Mouse (Mus musculus) CD4-positive, CD25-positive, alpha-beta regulatory T cell, adult 4 months (primary cell): ENCODE data around the gene Fuca1. TPM values are rescaled to one million over a fixed set of nuclear protein-coding genes. Genes with fewer than 3 reads are reported as not detected.
A peak's percentile ranks its signal among the peaks of the same experiment; 100 is the strongest.
"Not testable (repeated sequence)": the region's sequence is repeated elsewhere in the genome, so short reads cannot be mapped to it uniquely, and the experiment has no call there.

Experiments
- ATAC-seq: one replicate; pipeline ENCODE4 v1.8.0; 2017
- polyA plus RNA-seq, 2 experiments: library from polyadenylated mRNA; unstranded; fragments of 100-300 nt; shearing (Covaris generic); gene quantifications; one replicate each; pipeline ENCODE4 v1.2.1; 2017

Fuca1 gene
- polyA plus RNA-seq, 2 experiments from 2014 or later, result 83.9 to 95.9 TPM

- ATAC-seq, result no peak
These were observed 37.8 kb downstream of the Fuca1 start for GRCm38 (mm10) chr4:135958354-135958753.

DNA sequence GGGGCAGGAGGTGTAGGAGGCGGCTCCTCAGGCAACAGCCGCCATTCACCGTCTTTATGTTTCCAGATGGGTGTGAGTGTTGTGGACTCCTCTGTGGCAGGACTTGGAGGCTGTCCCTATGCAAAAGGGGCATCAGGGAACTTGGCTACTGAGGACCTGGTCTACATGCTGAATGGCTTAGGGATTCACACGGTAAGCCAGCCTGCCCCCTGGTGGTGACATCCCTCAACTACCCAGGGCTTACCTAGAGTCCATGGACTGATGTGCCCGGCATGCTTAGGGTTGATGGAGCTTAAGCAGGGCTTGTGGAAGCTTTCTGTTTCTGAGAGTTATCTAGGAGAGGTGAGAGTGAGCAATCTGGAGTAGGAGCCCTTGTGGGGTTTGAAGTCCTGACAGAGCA, 40.2 kb downstream of the Fuca1 start:
- peak; percentile 46 for ATAC-seq

DNA sequence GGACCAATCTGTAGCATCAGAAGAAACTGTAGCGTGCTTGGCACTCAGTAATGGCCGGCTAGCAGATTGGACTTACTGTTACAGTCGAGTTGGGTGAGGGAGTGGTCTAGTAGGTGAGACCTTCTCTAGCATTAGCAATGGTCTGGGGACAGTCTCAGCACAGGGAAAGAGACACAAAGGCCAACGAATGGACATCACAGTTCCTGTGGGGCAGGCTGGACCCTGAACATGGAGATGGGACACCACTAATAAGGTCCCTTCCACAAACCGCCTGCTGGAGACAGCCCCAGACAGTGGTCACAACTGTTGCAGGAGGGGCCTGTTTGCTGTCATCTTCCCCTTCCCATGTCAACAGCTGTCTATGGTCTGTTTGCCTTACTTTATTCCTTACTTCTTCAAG, 41.2 kb downstream of the Fuca1 start:
- ATAC-seq, result no peak

DNA sequence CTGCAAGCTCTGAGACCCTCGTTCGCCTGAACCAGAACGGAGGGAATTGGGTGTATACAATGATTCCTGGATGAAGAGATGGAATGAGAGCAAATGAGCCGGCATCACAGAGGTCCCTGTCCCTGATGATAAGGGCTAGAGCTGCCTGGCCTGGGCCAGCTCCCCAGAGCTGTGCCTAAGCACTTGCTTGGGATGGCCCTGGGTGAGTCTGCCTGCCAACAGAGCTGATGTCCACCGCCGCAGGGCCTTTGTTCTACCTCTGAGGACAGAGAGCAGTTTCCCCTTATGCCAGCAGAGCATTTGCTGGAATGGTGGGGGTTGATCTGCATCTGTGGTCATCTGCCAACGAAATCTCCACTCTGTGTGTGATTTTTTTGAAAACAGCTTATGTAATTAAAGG, 41.7 kb downstream of the Fuca1 start:
- ATAC-seq, result no peak

DNA sequence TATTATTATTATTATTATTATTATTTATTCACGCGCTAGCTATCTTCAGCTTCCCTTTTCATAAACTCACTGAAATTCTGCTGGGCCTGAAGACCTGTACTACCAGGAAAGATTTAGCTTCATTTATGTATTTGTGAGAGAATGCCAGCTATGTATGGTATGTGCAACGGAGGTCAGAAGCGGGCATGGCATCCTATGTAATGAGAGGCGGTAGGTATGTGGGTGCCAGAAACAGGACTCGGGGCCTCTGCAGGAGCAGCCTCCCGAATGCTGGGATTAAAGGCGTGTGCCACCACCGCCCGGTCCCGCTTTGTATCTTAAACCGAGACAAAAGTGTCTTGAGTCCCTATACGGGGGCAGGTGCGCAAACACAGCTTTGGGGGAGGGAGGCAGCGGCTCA, 42.4 kb downstream of the Fuca1 start:
- peak; percentile 10 for ATAC-seq

DNA sequence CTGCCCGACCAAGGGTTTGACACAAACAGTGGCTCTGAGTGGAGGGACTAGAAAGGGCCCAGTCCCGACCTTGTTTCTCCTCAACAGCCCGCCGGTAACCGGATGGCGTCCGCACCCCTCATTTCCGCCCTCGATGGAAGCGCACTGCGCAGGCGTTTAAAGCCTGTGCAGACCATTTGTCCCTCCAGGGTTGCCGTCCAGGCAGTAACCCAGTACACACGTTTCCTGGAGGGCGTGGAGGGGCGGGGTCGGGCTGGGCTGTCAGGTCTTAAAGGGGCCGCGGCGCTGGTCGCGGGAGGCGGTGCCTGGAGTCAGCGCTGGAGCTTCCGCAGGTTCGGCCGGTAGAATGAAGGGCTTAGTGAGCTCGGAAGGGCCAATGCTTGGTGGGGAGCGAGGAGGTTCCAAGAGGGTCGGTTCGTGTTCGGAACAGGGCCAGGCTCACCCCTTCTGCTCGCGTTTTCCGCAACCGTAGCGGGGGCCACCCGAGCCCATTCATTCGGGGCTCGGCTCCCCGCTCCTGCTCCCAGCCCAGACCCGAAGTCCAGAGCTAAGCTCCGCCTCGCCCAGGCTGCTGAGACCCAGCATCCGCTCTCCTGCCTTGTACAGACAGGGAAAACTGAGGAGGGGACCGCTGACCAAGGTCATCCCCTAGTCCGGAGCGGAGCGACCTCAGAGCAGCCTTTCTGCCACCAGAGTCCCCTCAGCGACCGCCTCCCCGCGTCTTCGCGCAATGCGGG, 43.1 kb downstream of the Fuca1 start, which contains the start of gene Gale:
Gale (plus strand) TSS at position 271 of the 737 bp plus-strand sequence.
- ATAC-seq, result peak; percentile 92

DNA sequence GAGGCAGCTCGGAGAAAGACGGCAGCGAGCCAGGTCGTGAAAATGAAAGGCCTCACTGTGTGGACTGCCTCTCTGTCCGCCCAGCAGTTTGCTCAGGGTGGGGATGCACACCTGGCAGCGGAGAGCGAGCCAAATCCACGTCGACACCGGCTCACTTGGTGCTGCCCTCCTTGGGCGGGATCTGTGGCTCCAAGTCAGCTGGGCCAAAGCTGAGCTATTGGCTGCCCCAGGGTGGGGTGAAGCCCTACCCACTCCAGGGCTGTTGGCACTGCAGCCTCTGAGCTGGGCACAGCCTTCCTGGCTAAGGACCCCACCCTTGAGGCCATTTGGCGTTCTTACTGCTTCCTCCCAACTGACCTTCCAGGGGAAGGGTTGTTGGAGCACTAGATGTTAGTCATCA, 43.9 kb downstream of the Fuca1 start:
- ATAC-seq, result no peak

GRCm38 (mm10) chr4:135965113-135965512, 44.6 kb downstream of the Fuca1 start:
- ATAC-seq, result no peak

DNA sequence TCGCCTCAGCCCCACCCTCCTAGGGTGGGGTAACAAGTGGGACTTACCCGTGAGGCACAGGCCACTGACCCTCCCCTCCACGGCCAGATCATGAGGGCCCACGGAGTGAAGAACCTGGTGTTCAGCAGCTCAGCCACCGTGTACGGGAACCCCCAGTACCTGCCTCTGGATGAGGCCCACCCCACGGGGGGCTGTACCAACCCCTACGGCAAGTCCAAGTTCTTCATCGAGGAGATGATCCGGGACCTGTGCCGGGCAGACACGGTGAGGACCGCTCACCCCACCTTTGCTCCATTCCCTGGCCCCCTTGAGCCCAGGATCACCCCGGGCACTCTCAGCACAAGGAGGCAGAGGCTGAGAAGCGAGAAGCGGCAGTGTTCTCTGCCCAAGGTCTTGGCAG, 45.7 kb downstream of the Fuca1 start:
- ATAC-seq, result no peak

DNA sequence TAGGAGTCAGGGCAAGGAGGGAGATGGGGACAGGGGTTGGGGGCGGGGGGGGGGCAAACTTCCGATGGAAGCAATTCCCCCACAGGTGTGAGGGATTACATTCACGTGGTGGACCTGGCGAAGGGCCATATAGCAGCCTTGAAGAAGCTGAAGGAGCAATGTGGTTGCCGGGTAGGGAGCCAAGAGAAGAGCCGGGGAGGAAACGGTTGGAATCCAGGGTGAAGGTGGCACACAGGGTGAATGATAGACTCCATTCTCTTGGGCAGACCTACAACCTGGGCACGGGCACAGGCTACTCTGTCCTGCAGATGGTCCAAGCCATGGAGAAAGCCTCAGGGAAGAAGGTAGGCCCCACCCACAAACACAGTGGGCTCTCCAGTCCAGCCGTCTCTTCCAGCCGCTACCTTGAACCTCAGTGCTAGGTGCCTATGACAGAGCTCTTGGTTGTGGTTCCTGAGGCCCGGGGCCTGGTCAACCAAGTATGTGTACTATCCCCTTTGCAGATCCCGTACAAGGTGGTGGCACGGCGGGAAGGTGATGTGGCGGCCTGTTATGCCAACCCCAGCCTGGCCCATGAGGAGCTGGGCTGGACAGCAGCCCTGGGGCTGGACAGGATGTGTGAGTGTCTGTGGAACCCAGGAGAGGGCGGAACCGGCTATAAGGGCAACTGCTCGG, 46.7 kb downstream of the Fuca1 start:
- no peak for ATAC-seq

DNA sequence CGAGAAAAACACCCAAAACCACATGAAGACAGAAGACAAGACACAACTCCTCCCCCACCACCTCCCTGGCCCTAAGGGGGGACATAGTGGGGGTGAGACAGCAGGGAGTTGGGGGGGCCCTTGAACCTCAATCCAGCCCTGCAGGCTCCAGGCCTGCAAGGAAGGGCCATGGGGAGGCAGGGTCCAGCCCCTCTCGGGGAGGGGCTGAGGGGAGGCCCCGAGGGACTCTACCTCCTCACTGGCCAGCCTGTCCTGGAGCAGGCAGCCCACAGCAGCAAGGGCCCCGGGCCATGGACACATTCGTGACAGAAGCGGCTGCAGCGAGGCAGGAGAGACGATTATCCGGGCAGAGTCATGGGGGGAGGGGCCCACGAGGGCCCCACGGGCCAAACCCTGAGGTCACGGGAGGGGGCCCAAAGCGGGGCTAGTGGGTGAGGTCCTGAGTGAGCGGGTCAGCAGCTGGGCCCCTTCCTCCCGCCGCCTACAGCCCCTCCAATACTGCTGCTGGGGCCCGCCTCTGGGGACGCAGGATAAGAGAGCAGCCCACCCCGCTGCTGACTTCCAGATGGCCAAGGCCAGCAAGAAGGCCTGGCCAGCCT, 47.8 kb downstream of the Fuca1 start:
- ATAC-seq, result no peak

DNA sequence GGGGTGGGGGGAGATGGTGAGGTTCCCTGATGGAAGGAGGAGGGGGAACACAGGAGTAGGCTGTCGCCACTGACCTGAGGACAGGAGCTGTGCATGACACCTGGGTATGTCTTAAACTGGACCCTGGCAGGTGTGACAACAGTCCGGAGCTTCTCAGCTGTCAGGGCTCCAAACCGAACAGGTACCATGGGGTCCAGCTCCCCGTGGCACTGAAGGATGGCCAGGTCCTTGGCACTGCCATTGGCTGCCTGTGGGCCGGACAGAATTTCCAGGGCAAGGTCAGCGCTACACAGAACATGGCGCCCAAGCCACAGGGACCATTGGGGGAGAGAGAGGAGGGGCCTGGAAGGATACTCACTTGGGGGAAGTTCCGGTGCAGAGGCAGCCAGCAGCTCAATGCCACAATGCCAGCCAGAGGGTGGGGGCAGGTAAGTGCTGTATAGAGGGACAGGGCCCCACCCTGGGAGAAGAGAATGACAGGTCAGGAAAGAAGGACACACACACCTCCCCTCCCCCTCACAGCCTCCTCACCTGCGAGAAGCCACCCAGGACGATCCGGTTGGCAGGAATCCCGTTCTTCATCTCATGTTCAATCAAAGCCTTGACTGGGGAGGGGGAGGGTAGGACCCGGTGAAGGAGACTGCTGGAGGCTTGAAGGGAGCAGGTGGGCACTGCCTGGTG, 48.7 kb downstream of the Fuca1 start:
- no peak for ATAC-seq

- ATAC-seq, result no peak
These were observed 50.0 kb downstream of the Fuca1 start for GRCm38 (mm10) chr4:135970585-135970984.

DNA sequence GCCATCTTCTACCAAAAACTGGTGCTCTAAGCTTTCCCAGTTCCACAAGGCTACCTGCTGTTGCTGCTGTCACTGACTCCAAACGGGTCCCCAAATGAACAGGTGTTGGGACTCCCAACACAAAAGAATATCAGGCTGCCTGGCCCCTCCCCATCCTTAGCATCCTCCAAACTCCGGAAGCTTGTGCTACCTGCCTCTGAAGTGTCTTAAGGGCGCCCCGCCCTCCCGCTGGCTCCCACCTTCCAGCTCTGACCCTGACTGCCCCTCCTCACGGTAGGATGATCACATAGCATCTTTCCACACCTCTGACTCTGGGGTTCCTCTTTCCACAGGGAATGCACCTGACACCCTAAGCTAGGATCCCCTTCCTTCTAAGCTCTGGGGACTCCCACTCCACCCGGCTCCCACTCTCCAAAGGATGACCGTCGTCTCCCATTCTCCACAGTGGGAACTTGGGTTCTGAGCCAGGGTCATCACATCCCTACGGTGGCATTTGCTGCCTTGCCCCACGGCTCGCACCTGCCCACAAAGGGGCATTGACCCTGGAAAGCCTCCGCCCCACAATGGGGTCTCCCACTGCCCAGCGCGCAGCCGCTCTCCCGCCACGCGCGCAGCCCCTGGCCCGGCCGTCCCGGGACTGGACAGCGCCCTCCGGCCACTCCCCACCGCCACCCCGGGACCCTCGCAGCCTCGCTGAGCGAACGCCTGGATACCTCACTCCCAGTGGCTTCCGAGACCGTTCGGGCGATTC, 51.4 kb downstream of the Fuca1 start:
- ATAC-seq, result peak; percentile 38

- ATAC-seq, result peak; percentile 84
These were observed 52.0 kb downstream of the Fuca1 start, which contains the start of gene Lypla2 for GRCm38 (mm10) chr4:135972556-135972906. Gene Lypla2, minus strand, starts transcription at chr4:135972626.

GRCm38 (mm10) chr4:135972911-135973811, 52.6 kb downstream of the Fuca1 start:
- ATAC-seq, result peak; percentile 30

DNA sequence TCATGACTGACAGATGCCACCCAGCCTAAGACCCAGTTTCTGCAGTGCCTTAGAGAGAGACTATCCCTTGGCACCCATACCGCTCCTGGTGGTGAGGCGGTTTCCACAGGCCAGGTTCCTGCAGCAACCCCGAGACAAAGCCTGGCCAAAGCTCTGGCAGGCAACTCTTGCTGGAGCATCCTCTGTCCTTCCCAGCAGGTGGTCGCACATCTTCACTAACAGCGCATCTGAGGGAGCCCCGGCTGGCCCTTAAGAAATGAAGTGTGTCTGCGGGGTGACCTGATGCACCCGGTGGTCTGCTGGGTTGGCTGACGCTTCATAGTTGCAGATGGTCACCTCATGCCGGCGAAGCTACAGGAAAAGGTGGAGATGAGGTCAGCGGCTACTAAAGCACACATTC, 55.6 kb downstream of the Fuca1 start:
- no peak for ATAC-seq

DNA sequence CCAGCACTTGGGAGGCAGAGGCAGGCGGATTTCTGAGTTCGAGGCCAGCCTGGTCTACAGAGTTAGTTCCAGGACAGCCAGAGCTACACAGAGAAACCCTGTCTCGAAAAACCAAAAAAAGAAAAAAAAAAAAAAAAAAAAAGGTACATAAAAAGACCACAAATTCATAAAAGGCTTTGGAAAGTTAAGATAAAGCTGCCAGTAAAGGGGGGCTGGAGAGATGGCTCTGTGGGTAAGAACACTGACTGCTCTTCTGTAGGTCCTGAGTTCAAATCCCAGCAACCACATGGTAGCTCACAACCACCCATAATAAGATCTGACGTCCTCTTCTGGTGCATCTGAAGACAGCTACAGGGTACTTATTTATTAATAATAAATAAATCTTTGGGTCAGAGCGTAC, 59.7 kb downstream of the Fuca1 start:
- ATAC-seq, result not testable (repeated sequence)

DNA sequence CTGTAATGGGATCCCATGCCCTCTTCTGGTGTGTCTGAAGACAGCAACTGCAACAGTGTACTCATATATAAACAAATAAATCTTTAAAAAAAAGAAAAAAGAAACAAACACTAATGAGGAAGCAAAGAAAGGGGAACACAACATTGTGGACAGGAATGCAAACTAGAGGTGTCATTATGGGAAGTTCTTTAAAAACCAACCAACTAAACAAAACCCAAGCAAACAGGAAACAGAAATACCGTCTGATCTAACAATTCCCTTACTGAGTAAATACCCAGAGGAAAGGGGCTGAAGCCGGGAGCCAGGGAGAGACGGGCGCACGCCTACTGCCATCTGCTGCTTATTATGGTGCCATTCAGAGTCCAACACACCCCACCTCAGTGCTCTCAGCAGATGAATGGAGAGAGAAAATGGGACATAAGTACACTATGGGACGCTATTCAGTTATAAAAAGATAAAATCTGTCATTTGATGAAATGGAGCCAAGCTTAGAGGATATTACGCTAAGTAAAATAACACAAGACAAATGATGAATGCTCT, 61.1 kb downstream of the Fuca1 start:
- no peak for ATAC-seq

GRCm38 (mm10) chr4:135984556-135984955, 64.0 kb downstream of the Fuca1 start:
- no peak for ATAC-seq

GRCm38 (mm10) chr4:135985193-135985592, 64.7 kb downstream of the Fuca1 start:
- no peak for ATAC-seq
